Mouse (Mus musculus) gastrocnemius, adult 2 months (tissue): Measurements from ENCODE around the gene Itpr2. TPM values are rescaled to one million over a fixed set of nuclear protein-coding genes. Genes with fewer than 3 reads are reported as not detected.
A peak's percentile ranks its signal among the peaks of the same experiment; 100 is the strongest.

Experiments used
- DNase-seq: peaks from one replicate; pipeline ENCODE4 v3.0.0; 2022
- H3K27ac ChIP-seq: fragments of 200-600 bp; 2 replicates; pipeline ENCODE4 v1.8.1; 2022; ENCODE audit warnings: mild to moderate bottlenecking
- H3K4me3 ChIP-seq: fragments of 200-600 bp; 2 replicates; pipeline ENCODE4 v1.8.1; 2022; ENCODE audit warnings: mild to moderate bottlenecking, moderate library complexity
- CTCF ChIP-seq: fragments of 200-600 bp; IDR thresholded peaks from 2 replicates; pipeline ENCODE4 v1.8.1; 2022; ENCODE audit warnings: antibody characterized with exemption, mild to moderate bottlenecking, moderate library complexity
- intact Hi-C: fragments of 180-260 bp; cut with DNase I; formaldehyde crosslinking; loops from one replicate; pipeline ENCODE4 v1.15.1; 2025
- total RNA-seq, 2 experiments: library from RNA; stranded (reverse); gene quantifications; 2 replicates each; pipeline ENCODE4 v1.2.3; 2021

Itpr2 gene
- total RNA-seq, 2 experiments from 2014 or later, result 7.4 to 9.9 TPM

- TF ChIP-seq CTCF, result no peak
These were observed 77.2 kb downstream of the Itpr2 start for GRCm38 (mm10) chr6:146424778-146425177.

GRCm38 (mm10) chr6:146424326-146424725, 77.7 kb downstream of the Itpr2 start:
- Histone ChIP-seq H3K4me3 (no peak overlapping the region), H3K27ac (no peak overlapping the region)
- TF ChIP-seq CTCF, result no peak
- intact Hi-C loops, result no loop called here
- DNase-seq, result no peak

More at GRCm38 (mm10) chr6:146424778-146425177, 77.2 kb downstream of the Itpr2 start:
- H3K4me3 ChIP-seq, result no peak overlapping the region
- no peak overlapping the region for H3K27ac ChIP-seq
- DNase-seq, result no peak
- intact Hi-C loops, result no loop called here

GRCm38 (mm10) chr6:146420718-146421117, 81.3 kb downstream of the Itpr2 start:
- intact Hi-C loops, result no loop called here
- no peak for TF ChIP-seq CTCF
- Histone ChIP-seq H3K4me3 (no peak overlapping the region), H3K27ac (no peak overlapping the region)
- no peak for DNase-seq

- DNase-seq, result no peak
- no peak overlapping the region for H3K27ac ChIP-seq
- intact Hi-C loops, result no loop called here
- no peak overlapping the region for H3K4me3 ChIP-seq
- TF ChIP-seq CTCF, result no peak
These were observed 85.6 kb downstream of the Itpr2 start for GRCm38 (mm10) chr6:146416461-146416860.

GRCm38 (mm10) chr6:146414094-146414493, 87.9 kb downstream of the Itpr2 start:
- TF ChIP-seq CTCF, result no peak
- H3K4me3 ChIP-seq, result no peak overlapping the region
- intact Hi-C loops, result no loop called here
- H3K27ac ChIP-seq, result no peak overlapping the region
- DNase-seq, result no peak

GRCm38 (mm10) chr6:146411446-146412070, 90.5 kb downstream of the Itpr2 start:
- no peak for TF ChIP-seq CTCF

GRCm38 (mm10) chr6:146410427-146410810, 91.6 kb downstream of the Itpr2 start:
- Histone ChIP-seq H3K4me3 (no peak overlapping the region), H3K27ac (peak overlapping the region; percentile 87)
- TF ChIP-seq CTCF, result no peak
- no peak for DNase-seq
- intact Hi-C loops, result loop anchor here (2.0 kb wide), 1 partner anchor 90 kb away; no protein-coding TSS in a partner anchor

More at GRCm38 (mm10) chr6:146411446-146412070, 90.5 kb downstream of the Itpr2 start:
- Histone ChIP-seq H3K4me3 (no peak overlapping the region), H3K27ac (no peak overlapping the region)
- intact Hi-C loops, result loop anchor here (2.0 kb wide), 1 partner anchor 89 kb away; no protein-coding TSS in a partner anchor
- DNase-seq, result no peak

GRCm38 (mm10) chr6:146409692-146410426, 92.2 kb downstream of the Itpr2 start:
- peak; percentile 85 for DNase-seq
- H3K27ac ChIP-seq, result peak overlapping the region; percentile 87
- peak overlapping the region; percentile 66 for H3K4me3 ChIP-seq
- peak; percentile 81 for TF ChIP-seq CTCF
- intact Hi-C loops, result loop anchor here (2.0 to 10.0 kb wide), 3 partner anchors 91 to 575 kb away; no protein-coding TSS in a partner anchor

- peak; percentile 50 for DNase-seq
- Histone ChIP-seq H3K27ac (no peak overlapping the region), H3K4me3 (no peak overlapping the region)
- peak; percentile 84 for TF ChIP-seq CTCF
- intact Hi-C loops, result loop anchor here (5.0 to 10.0 kb wide), 2 partner anchors 177 to 571 kb away; no protein-coding TSS in a partner anchor
These were observed 96.6 kb downstream of the Itpr2 start for GRCm38 (mm10) chr6:146405380-146405779.

- Histone ChIP-seq H3K4me3 (no peak overlapping the region), H3K27ac (no peak overlapping the region)
- intact Hi-C loops, result loop anchor here (5.0 to 10.0 kb wide), 2 partner anchors 177 to 570 kb away; no protein-coding TSS in a partner anchor
- DNase-seq, result no peak
- TF ChIP-seq CTCF, result no peak
These were observed 97.1 kb downstream of the Itpr2 start for GRCm38 (mm10) chr6:146404876-146405275.

GRCm38 (mm10) chr6:146404156-146404555, 97.9 kb downstream of the Itpr2 start:
- Histone ChIP-seq H3K4me3 (no peak overlapping the region), H3K27ac (no peak overlapping the region)
- intact Hi-C loops, result loop anchor here (10.0 kb wide), 1 partner anchor 569 kb away; no protein-coding TSS in a partner anchor
- TF ChIP-seq CTCF, result no peak
- no peak for DNase-seq

- TF ChIP-seq CTCF, result no peak
- Histone ChIP-seq H3K4me3 (no peak overlapping the region), H3K27ac (no peak overlapping the region)
- DNase-seq, result no peak
- intact Hi-C loops, result loop anchor here (10.0 kb wide), 1 partner anchor 568 kb away; no protein-coding TSS in a partner anchor
These were observed 98.9 kb downstream of the Itpr2 start for GRCm38 (mm10) chr6:146402905-146403642.
